Mouse (Mus musculus) heart, embryonic 16.5 days (tissue): Measurements from ENCODE around the gene Osbpl7. TPM values are rescaled to one million over a fixed set of nuclear protein-coding genes. Genes with fewer than 3 reads are reported as not detected.

ENCODE experiments used
- ATAC-seq: fragments of 200-750 bp; cut with Nextera tagmentation; replicated peaks from 2 replicates; pipeline ENCODE4 v1.8.0; 2017; ENCODE audit warnings: moderate number of reproducible peaks; ENCODE audit not compliant: insufficient read depth, low FRiP score; ENCODE audit errors: extremely low read depth
- H3K27ac ChIP-seq: fragments of 300-500 bp; sonication (generic); 2 replicates; pipeline ENCODE4 v1.5.1; 2014; ENCODE audit warnings: mild to moderate bottlenecking, low read length, control low read depth, moderate library complexity
- H3K27me3 ChIP-seq: fragments of 300-500 bp; sonication (generic); 2 replicates; pipeline ENCODE4 v1.6.1; 2014; ENCODE audit warnings: low read length, mixed read lengths; ENCODE audit not compliant: control insufficient read depth, insufficient read depth
- H3K36me3 ChIP-seq: fragments of 300-500 bp; sonication (generic); 2 replicates; pipeline ENCODE4 v1.6.1; 2014; ENCODE audit not compliant: control insufficient read depth, insufficient read depth
- H3K4me1 ChIP-seq: fragments of 300-500 bp; sonication (generic); 2 replicates; pipeline ENCODE4 v1.6.1; 2014; ENCODE audit warnings: low read length, mixed read lengths; ENCODE audit not compliant: control insufficient read depth, insufficient read depth
- H3K4me2 ChIP-seq: fragments of 300-500 bp; sonication (generic); 2 replicates; pipeline ENCODE4 v1.6.1; 2014; ENCODE audit warnings: low read depth, mild to moderate bottlenecking, control low read depth, low read length
- H3K4me3 ChIP-seq: fragments of 300-500 bp; sonication (generic); 2 replicates; pipeline ENCODE4 v1.5.1; 2014; ENCODE audit warnings: mild to moderate bottlenecking, control low read depth, low read length
- H3K9ac ChIP-seq: fragments of 300-500 bp; sonication (generic); 2 replicates; pipeline ENCODE4 v1.6.1; 2014; ENCODE audit warnings: low read length, control low read depth
- H3K9me3 ChIP-seq: fragments of 300-500 bp; sonication (generic); replicated peaks from 2 replicates; pipeline ENCODE4 v1.6.1; 2016; ENCODE audit warnings: low read length; ENCODE audit not compliant: control insufficient read depth
- WGBS: fragments of 180-500 bp; shearing (Covaris S2); extraction: QIAGEN DNeasy Blood & Tissue Kit; methylation state at CpG from one replicate; pipeline ENCODE4 v1.1.7; 2014; 5-methylcytosine and 5-hydroxymethylcytosine counted together
- polyA plus RNA-seq: library from polyadenylated mRNA; unstranded; fragments of >200 nt; fragmentation: Nextera tagmentation; extraction: Ambion mirVana; gene quantifications from 2 replicates; pipeline ENCODE4 v1.2.1, GENCODE M21; 2015

Osbpl7 gene
- polyA plus RNA-seq, 1 experiment from 2014 or later = 5.5 TPM

GRCm38 (mm10) chr11:97019345-97019708, 31.1 kb upstream of the Osbpl7 start:
- peak overlapping the region; percentile 53; the same call in 1 of the 2 replicates for H3K4me2 ChIP-seq
- peaks cover 18% of the 10 kb centered on the region for H3K4me1 ChIP-seq
- WGBS = 8% methylated on average over 13 of the region's 13 CpGs
- no peak for ATAC-seq
- no peaks in the 10 kb centered on the region for H3K36me3 ChIP-seq
- H3K9ac ChIP-seq = no peak overlapping the region
- H3K4me3 ChIP-seq = peak overlapping the region; percentile 21; the same call in 1 of the 2 replicates
- peaks cover 88% of the 10 kb centered on the region for H3K27me3 ChIP-seq
- H3K27ac ChIP-seq = no peak overlapping the region
- no peaks in the 10 kb centered on the region for H3K9me3 ChIP-seq

GRCm38 (mm10) chr11:97021121-97021765, 29.2 kb upstream of the Osbpl7 start:
- 3% methylated on average over 25 of the region's 27 CpGs for WGBS
- 0 out of 2 replicates have a peak, but pooled peaks have one; percentile 8 for ATAC-seq
- Histone ChIP-seq H3K4me3 (peak overlapping the region; percentile 62), H3K9me3 (no peaks in the 10 kb centered on the region), H3K9ac (peak overlapping the region; percentile 26; the same call in 1 of the 2 replicates), H3K4me1 (peaks cover 22% of the 10 kb centered on the region), H3K36me3 (no peaks in the 10 kb centered on the region), H3K27me3 (peaks cover 77% of the 10 kb centered on the region), H3K27ac (no peak overlapping the region), H3K4me2 (peak overlapping the region; percentile 91)

- WGBS = 2% methylated on average over 50 of the region's 50 CpGs
- Histone ChIP-seq H3K9ac (peak overlapping the region; percentile 73), H3K4me3 (peak overlapping the region; percentile 62), H3K4me1 (peaks cover 22% of the 10 kb centered on the region), H3K9me3 (no peaks in the 10 kb centered on the region), H3K4me2 (peak overlapping the region; percentile 91), H3K36me3 (no peaks in the 10 kb centered on the region), H3K27me3 (peaks cover 71% of the 10 kb centered on the region), H3K27ac (no peak overlapping the region)
- ATAC-seq = peak; percentile 42
Measured at GRCm38 (mm10) chr11:97021873-97022484, 28.4 kb upstream of the Osbpl7 start.

GRCm38 (mm10) chr11:97024977-97025376, 25.5 kb upstream of the Osbpl7 start:
- no peak for ATAC-seq
- Histone ChIP-seq H3K36me3 (no peaks in the 10 kb centered on the region), H3K9ac (no peak overlapping the region), H3K4me3 (no peak overlapping the region), H3K4me2 (no peak overlapping the region), H3K9me3 (no peaks in the 10 kb centered on the region), H3K27ac (no peak overlapping the region), H3K27me3 (peaks cover 46% of the 10 kb centered on the region), H3K4me1 (peaks cover 15% of the 10 kb centered on the region)
- WGBS = 34% methylated on average over 10 of the region's 10 CpGs

GRCm38 (mm10) chr11:97025721-97026344, 24.6 kb upstream of the Osbpl7 start:
- Histone ChIP-seq H3K4me2 (peak overlapping the region; percentile 63), H3K36me3 (no peaks in the 10 kb centered on the region), H3K27me3 (peaks cover 38% of the 10 kb centered on the region), H3K9me3 (no peaks in the 10 kb centered on the region), H3K27ac (peak overlapping the region; percentile 56), H3K9ac (peak overlapping the region; percentile 73), H3K4me1 (peaks cover 22% of the 10 kb centered on the region), H3K4me3 (peak overlapping the region; percentile 38)
- WGBS = 4% methylated on average over 17 of the region's 17 CpGs
- peak; percentile 47; the same call in 1 of the 2 replicates for ATAC-seq

- Histone ChIP-seq H3K27me3 (0 out of 2 replicates have a peak, but pooled peaks cover 2% of the 10 kb centered on the region), H3K4me2 (peak within 1 kb of the TSS; percentile 92), H3K36me3 (no peaks in the 10 kb centered on the region), H3K9me3 (no peaks in the 10 kb centered on the region), H3K4me3 (peak within 1 kb of the TSS; percentile 67), H3K9ac (peak within 1 kb of the TSS; percentile 74), H3K4me1 (peaks cover 11% of the 10 kb centered on the region), H3K27ac (peak within 1 kb of the TSS; percentile 66)
- ATAC-seq = peak; percentile 61
- 2% methylated on average over 25 of the region's 25 CpGs for WGBS
Measured at GRCm38 (mm10) chr11:97029686-97030417, 20.6 kb upstream of the Osbpl7 start, which contains the start of gene Scrn2. TSS of gene Scrn2 (plus strand) at chr11:97029938.

GRCm38 (mm10) chr11:97030426-97030825, 20.0 kb upstream of the Osbpl7 start:
- WGBS = 20% methylated on average over 15 of the region's 15 CpGs
- Histone ChIP-seq H3K4me2 (peak overlapping the region; percentile 92), H3K4me1 (peaks cover 11% of the 10 kb centered on the region), H3K27me3 (no peaks in the 10 kb centered on the region), H3K36me3 (no peaks in the 10 kb centered on the region), H3K9ac (peak overlapping the region; percentile 74), H3K27ac (peak overlapping the region; percentile 66), H3K4me3 (peak overlapping the region; percentile 67), H3K9me3 (no peaks in the 10 kb centered on the region)
- no peak for ATAC-seq

- H3K27me3 ChIP-seq = no peaks in the 10 kb centered on the region
- ATAC-seq = 0 out of 2 replicates have a peak, but pooled peaks have one; percentile 10
- peaks cover 8% of the 10 kb centered on the region for H3K4me1 ChIP-seq
- no peak overlapping the region for H3K4me3 ChIP-seq
- no peaks in the 10 kb centered on the region for H3K36me3 ChIP-seq
- no peak overlapping the region for H3K9ac ChIP-seq
- H3K4me2 ChIP-seq = no peak overlapping the region
- H3K27ac ChIP-seq = no peak overlapping the region
- 69% methylated on average over 12 of the region's 12 CpGs for WGBS
- H3K9me3 ChIP-seq = no peaks in the 10 kb centered on the region
Measured at GRCm38 (mm10) chr11:97031977-97032376, 18.5 kb upstream of the Osbpl7 start.
